Mouse (Mus musculus) adrenal gland, postnatal 36 days (tissue): ENCODE measurements at regions not wholly inside any gene's neighbourhood (a gene's known extent, or its start where the extent isn't known, plus 50 kb on each side); places are given as distances from the start of the nearest gene placed in this dataset.

Experiments used
- DNase-seq, 2 experiments: peaks; one replicate each; pipeline ENCODE4 v3.0.0; 2021; ENCODE audit warnings: mixed read lengths in 1 of 2

DNA sequence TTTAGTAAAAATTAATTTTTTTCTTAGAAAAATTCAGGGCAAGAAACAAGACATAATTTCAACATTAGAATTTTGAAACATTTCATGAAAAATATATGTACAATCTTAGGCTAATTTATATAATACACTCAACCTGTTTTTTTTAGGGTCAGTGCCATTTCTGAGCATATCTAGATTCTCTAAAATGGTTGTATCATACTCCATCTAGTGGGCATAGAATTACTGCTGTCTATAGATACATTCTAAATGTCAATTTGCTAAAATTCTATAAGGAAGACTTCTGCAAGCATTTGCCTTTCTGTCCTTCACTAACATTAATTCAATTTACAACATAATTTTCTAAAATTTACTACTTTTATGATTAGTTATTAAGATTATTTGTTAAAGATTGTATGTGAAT, 507.7 kb downstream of the Zbbx start:
- no peak for DNase-seq

DNA sequence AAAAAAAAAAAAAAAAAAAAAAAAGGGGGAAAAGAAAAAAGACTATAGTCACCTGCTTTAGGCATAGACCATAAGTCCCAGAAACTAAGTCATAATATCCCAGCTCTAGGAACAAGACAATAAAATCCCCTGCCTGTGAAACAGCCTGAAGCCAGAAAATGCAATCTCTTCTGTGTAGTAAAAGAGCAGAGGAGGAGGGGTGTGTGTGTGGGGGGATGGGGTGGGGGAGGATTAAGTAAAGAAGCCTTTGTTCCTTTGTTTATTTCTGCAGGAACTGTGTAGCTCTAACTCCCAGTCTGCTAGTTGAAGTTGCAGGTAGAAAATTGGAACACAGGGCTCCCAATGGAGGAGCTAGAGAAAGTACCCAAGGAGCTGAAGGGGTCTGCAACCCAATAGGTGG, 532.2 kb downstream of the Zbbx start:
- no peak for DNase-seq

GRCm38 (mm10) chr3:74601328-74602007, 563.4 kb downstream of the Zbbx start:
- DNase-seq = no peak

GRCm38 (mm10) chr3:74588703-74589362, 576.0 kb downstream of the Zbbx start:
- no peak for DNase-seq

DNA sequence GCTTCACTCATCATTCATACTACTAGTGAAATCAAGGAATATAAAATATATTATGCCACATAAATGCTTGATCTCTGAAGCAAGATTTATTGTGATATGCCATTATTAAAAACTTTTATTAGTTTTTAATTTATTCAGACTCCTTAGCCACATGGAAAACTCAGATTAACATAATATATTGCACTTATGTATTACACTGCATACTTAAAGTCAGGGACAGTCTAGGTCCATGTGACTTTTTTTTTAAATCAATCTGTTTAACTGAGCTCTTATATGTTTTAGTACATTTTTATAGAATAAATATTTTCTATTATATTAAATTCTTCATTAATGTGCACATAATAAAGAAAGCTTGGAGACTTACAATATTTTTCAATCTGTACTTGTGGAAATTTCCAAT, 599.7 kb downstream of the Zbbx start:
- DNase-seq = no peak

DNA sequence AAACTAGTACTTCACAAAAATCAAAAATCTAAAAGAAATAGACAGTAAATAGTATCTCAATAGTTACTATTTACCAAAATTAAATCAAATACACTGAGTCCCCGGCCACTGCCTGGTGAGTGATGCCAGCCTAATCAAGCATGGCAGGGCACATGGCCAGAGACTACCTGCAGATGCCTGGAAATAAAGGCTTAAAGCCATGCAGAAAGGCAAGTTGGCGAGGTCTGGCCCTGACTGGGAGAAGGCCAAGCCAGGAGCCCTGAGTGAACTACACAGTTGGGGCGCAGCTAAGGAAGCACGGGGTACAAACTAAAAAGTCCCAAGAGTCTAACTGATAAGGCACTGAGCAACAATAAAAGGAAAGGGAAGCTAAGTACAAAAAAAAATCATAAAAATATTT, 630.0 kb downstream of the Zbbx start:
- DNase-seq = peak in 1 of 2 experiments; percentile 1

GRCm38 (mm10) chr3:74534006-74534698, 630.7 kb downstream of the Zbbx start:
- DNase-seq = peak; percentile 11 to 25

DNA sequence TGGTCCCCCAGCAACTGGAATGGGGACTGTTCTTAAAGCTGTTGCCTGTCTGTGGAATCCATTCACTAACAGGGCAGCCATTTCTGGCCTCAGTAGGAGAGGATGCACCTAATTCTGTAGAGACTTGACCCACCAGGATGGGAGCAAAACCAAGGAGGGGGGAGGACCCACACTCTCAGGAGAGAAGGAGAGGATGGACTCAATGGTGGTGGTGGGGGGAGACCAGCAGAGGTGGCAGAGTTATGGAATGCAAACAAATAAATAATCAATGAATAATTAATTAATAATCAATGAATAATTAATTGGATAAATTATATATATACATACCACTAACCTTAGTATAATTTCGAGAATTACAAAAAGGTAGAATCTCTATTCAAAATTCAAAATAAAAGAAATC, 681.1 kb downstream of the Zbbx start:
- DNase-seq = no peak
